Comparison of ENCODE assay signal across 8 mouse cellular contexts in the genomic region with DNA sequence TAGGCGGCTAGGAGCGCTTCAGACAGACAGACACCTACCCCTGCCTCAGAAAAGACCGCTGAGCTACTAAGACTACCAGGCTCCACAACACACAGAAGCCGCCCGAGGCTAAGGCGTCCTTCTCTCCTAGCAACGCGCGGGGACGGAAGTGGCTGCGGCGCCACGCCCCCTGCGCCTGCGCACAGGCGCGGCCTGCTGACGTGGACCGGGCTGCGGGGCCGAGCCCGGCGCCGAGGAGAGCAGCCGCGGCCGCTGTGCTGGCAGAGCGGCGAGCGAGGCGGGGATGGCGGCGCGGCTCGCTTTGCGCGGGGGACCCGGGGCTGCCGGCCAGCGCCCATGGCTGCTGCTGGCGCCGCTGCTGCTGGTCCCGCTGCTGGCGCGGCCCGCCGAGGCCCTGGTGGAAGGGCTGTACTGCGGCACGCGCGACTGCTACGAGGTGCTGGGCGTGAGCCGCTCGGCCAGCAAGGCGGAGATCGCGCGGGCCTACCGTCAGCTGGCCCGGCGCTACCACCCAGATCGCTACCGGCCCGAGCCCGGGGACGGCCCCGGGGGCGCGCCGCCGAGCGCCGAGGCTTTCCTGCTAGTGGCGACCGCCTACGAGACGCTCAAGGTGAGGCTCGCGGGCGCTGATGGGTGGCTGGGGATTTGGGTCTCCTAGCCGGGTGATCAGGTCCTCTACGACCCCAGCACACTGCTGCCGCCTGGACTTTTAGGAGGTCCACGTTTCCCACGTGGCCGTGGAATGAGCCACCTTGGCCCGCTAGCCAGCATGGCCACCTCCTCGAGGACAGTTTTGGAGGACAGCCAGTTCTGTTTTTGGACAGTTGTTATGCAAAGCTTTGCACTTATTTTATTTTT. TPM values are rescaled to one million over a fixed set of nuclear protein-coding genes. Genes with fewer than 3 reads are reported as not detected.
DNase-seq lines count a peak whose midpoint lies in the region; ATAC-seq and TF ChIP-seq lines count a peak whose summit lies in the region.

Gene Gm20503, plus strand, starts transcription at position 263 of the 858 bp plus-strand sequence.

- no peak for TF ChIP-seq CTCF in gastrocnemius, adult 2 months (IDR thresholded peaks at IDR 0.05)
- TF ChIP-seq CTCF in hindbrain, postnatal 0 days (IDR thresholded peaks at IDR 0.05; ENCODE audit: low read depth), result 0 out of 2 replicates have a peak, but pooled peaks have one; percentile 11
- TF ChIP-seq CTCF in left cerebral cortex, adult 2 months (IDR thresholded peaks at IDR 0.05), result no peak

- intact Hi-C loops in gastrocnemius, adult 2 months (cut with DNase I), result loop anchor here (5.0 kb wide), 1 partner anchor 34 kb away; the partner anchor contains the start of gene Gng10
- intact Hi-C loops in left cerebral cortex, adult 2 months (cut with DNase I), result loop anchor here (2.0 to 5.0 kb wide), 2 partner anchors 34 to 90 kb away; partner anchors contain the start of genes Ecpas and Gng10

- H3K9ac ChIP-seq in hindbrain, postnatal 0 days (replicated peaks; ENCODE audit: low read length), result peak within 1 kb of the TSS; percentile 81

- H3K27me3 ChIP-seq in hindbrain, postnatal 0 days (ENCODE audit: insufficient read depth, low read length), result no peaks in the 10 kb centered on the region

- H3K4me1 ChIP-seq in hindbrain, postnatal 0 days (ENCODE audit: insufficient read depth, low read length), result peaks cover 11% of the 10 kb centered on the region; the same call in 1 of the 2 replicates

- peak within 1 kb of the TSS; percentile 97 for H3K27ac ChIP-seq in gastrocnemius, adult 2 months
- peak within 1 kb of the TSS; percentile 87 for H3K27ac ChIP-seq in hindbrain, postnatal 0 days
- peak within 1 kb of the TSS; percentile 90 for H3K27ac ChIP-seq in left cerebral cortex, adult 2 months
- no peak within 1 kb of the TSS for H3K27ac ChIP-seq in macrophage

- H3K79me2 ChIP-seq in macrophage (ENCODE audit: inconsistent target), result peaks cover 48% of the 10 kb centered on the region

- no peaks in the 10 kb centered on the region for H3K36me3 ChIP-seq in hindbrain, postnatal 0 days (ENCODE audit: insufficient read depth, low read length)
- no peaks in the 10 kb centered on the region for H3K36me3 ChIP-seq in macrophage (ENCODE audit: inconsistent target)

- WGBS in hindbrain, postnatal 0 days, result under 1% methylated on average over 73 of the region's 89 CpGs
- WGBS in macrophage (ENCODE audit: missing documents), result under 1% methylated on average over 89 of the region's 89 CpGs

- H3K9me3 ChIP-seq in hindbrain, postnatal 0 days (ENCODE audit: low read length), result no peaks in the 10 kb centered on the region

- peak; percentile 96 for ATAC-seq in activated CD4-positive, CD25-positive, alpha-beta regulatory T cell, adult 4 months
- ATAC-seq in common myeloid progenitor, adult 5-6 weeks (replicated peaks; ENCODE audit: low read depth, poor library complexity, severe bottlenecking), result peak; percentile 79
- ATAC-seq in hindbrain, postnatal 0 days, result peak; percentile 98

- DNase-seq in gastrocnemius, adult 2 months, result peak; percentile 97
- DNase-seq in hindbrain, postnatal 0 days (ENCODE audit: low spot score), result peak; percentile 97
- DNase-seq in left cerebral cortex, adult 2 months (ENCODE audit: extremely low spot score in 1 of 2, low spot score in 2 of 2), result peak; percentile 93 to 94
- peak; percentile 89 for DNase-seq in retina, postnatal 7 days (ENCODE audit: low read depth, low spot score)
- peak; percentile 81 to 86 for DNase-seq in urinary bladder, adult 18-20 months (ENCODE audit: low spot score in 2 of 2)

- peak within 1 kb of the TSS; percentile 86 for H3K4me2 ChIP-seq in hindbrain, postnatal 0 days (ENCODE audit: low read depth, low read length)

- peak within 1 kb of the TSS; percentile 92 for H3K4me3 ChIP-seq in gastrocnemius, adult 2 months
- H3K4me3 ChIP-seq in hindbrain, postnatal 0 days (ENCODE audit: low read length), result peak within 1 kb of the TSS; percentile 71
- H3K4me3 ChIP-seq in left cerebral cortex, adult 2 months, result peak within 1 kb of the TSS; percentile 93
- H3K4me3 ChIP-seq in macrophage (ENCODE audit: inconsistent target), result peak within 1 kb of the TSS; percentile 49

RNA-seq across cellular contexts. Expression of gene Gm20503, which starts in this region (rescaled TPM):
- polyA plus RNA-seq in activated CD4-positive, CD25-positive, alpha-beta regulatory T cell, adult 4 months (2017; shearing (Covaris generic)), result not detected
- not detected in 2 replicates for total RNA-seq in common myeloid progenitor, adult 5-6 weeks (2017)
- 1 to 10 TPM in 1 of 2 experiments, under 1 TPM in 1; 0.46 to 1.7 TPM for total RNA-seq in gastrocnemius, adult 2 months (2021)
- not detected in 2 replicates for total RNA-seq in hindbrain, postnatal 0 days (2014; rRNA removed)
- polyA plus RNA-seq in hindbrain, postnatal 0 days (2015; fragmentation: Nextera tagmentation; extraction: Ambion mirVana), result 11.7 and 18.2 TPM in 2 replicates
- 1 to 10 TPM in 1 of 2 experiments, not detected in 1; 1.9 TPM for total RNA-seq in left cerebral cortex, adult 2 months (2021)
- 1 to 10 TPM in 2 of 26 experiments, not detected in 24; 1.9 to 2.1 TPM for total RNA-seq in macrophage (2018; cell fraction: chromatin; rRNA removed)
- not detected for total RNA-seq in macrophage (2018; cell fraction: cytosol; rRNA removed)
- total RNA-seq in macrophage (2018; cell fraction: nucleus; rRNA removed), result 1 to 10 TPM in 1 of 26 experiments, under 1 TPM in 3, not detected in 22; 0.78 to 4.9 (median 0.93) TPM
- polyA plus RNA-seq in macrophage (2018), result not detected in 3 replicates

Comparison
In these comparisons a context has a peak if more than half of its experiments do, and no peak if none do; other contexts are left out.
1. RNA of gene Gm20503 (polyA plus RNA-seq): 11.7 to 18.2 TPM in hindbrain, postnatal 0 days; not detected in activated CD4-positive, CD25-positive, alpha-beta regulatory T cell, adult 4 months and not detected in macrophage; every median in the first group is over 10 times any median in the second.
2. Peak in ATAC-seq in activated CD4-positive, CD25-positive, alpha-beta regulatory T cell, adult 4 months; RNA of the gene not detected or under 1 TPM.
3. Peak in ATAC-seq in common myeloid progenitor, adult 5-6 weeks; RNA of the gene not detected or under 1 TPM.
4. Peak in every context shown above with its lines, with median percentiles within 50 percentile points of each other: ATAC-seq, DNase-seq and H3K4me3 ChIP-seq.